Mouse (Mus musculus): Measurements from ENCODE around the gene Thtpa. TPM values are rescaled to one million over a fixed set of nuclear protein-coding genes. Genes with fewer than 3 reads are reported as not detected.

Thtpa gene
- polyA plus RNA-seq, 1 experiment from 2014 or later = 22.8 TPM

- DNase-seq (ENCODE audit: low spot score) = no peak
- Histone ChIP-seq H3K4me3 (no peak overlapping the region), H3K27ac (replicated peaks) (peak overlapping the region; percentile 16; the same call in 1 of the 2 replicates), H3K36me3 (replicated peaks) (peaks cover 44% of the 10 kb centered on the region), H3K9me3 (no peaks in the 10 kb centered on the region), H3K27me3 (replicated peaks; ENCODE audit: low read depth, poor library complexity, severe bottlenecking) (0 out of 2 replicates have a peak, but pooled peaks cover 5% of the 10 kb centered on the region), H3K4me1 (peaks cover 41% of the 10 kb centered on the region)
- 67% methylated on average over 10 of the region's 10 CpGs for WGBS
Observed at GRCm38 (mm10) chr14:55097646-55098045, 3.1 kb downstream of the Thtpa start.

GRCm38 (mm10) chr14:55098067-55098466 is 3.5 kb downstream of the Thtpa start:
- DNase-seq (ENCODE audit: low spot score) = peak; percentile 55
- Histone ChIP-seq H3K4me3 (no peak overlapping the region), H3K27ac (replicated peaks) (no peak overlapping the region), H3K9me3 (no peaks in the 10 kb centered on the region), H3K27me3 (replicated peaks; ENCODE audit: low read depth, poor library complexity, severe bottlenecking) (0 out of 2 replicates have a peak, but pooled peaks cover 5% of the 10 kb centered on the region), H3K4me1 (peaks cover 41% of the 10 kb centered on the region), H3K36me3 (replicated peaks) (peaks cover 44% of the 10 kb centered on the region)
- WGBS = 65% methylated on average over 4 of the region's 4 CpGs

DNA sequence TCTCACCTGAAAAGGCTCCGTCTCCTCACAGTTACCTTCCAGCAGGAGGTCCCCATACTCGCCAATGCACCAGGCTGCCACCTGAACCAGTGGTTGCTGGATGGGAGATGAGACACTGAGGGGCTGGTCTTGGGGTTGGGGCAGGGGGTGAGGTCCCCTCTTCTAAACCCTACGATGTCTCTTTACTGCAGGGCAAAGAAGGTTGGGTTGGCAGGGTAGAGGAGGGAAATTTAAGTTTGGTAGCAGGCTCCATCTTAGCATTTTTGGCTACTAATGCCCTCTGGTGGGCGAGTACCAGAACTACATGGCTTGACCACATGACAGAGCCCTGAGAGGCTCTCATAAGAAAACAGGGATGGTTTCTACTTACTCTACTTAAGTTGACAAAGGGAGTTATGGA is 7.0 kb downstream of the Thtpa start:
- Histone ChIP-seq H3K9me3 (no peaks in the 10 kb centered on the region), H3K4me3 (no peak overlapping the region), H3K4me1 (peaks cover 35% of the 10 kb centered on the region), H3K36me3 (replicated peaks) (peaks cover 49% of the 10 kb centered on the region), H3K27me3 (replicated peaks; ENCODE audit: low read depth, poor library complexity, severe bottlenecking) (no peaks in the 10 kb centered on the region; the same call in 1 of the 2 replicates), H3K27ac (replicated peaks) (no peak overlapping the region)
- WGBS = 53% methylated on average over 4 of the region's 4 CpGs
- peak; percentile 60 for DNase-seq (ENCODE audit: low spot score)

GRCm38 (mm10) chr14:55102253-55102785 is 7.7 kb downstream of the Thtpa start:
- Histone ChIP-seq H3K4me3 (no peak overlapping the region), H3K9me3 (no peaks in the 10 kb centered on the region), H3K27ac (replicated peaks) (0 out of 2 replicates have a peak overlapping the region, but pooled peaks have one; percentile 14), H3K4me1 (peaks cover 34% of the 10 kb centered on the region), H3K36me3 (replicated peaks) (peaks cover 42% of the 10 kb centered on the region), H3K27me3 (replicated peaks; ENCODE audit: low read depth, poor library complexity, severe bottlenecking) (peaks cover 3% of the 10 kb centered on the region; the same call in 1 of the 2 replicates)
- WGBS = 81% methylated on average over 15 of the region's 15 CpGs
- DNase-seq (ENCODE audit: low spot score) = no peak

DNA sequence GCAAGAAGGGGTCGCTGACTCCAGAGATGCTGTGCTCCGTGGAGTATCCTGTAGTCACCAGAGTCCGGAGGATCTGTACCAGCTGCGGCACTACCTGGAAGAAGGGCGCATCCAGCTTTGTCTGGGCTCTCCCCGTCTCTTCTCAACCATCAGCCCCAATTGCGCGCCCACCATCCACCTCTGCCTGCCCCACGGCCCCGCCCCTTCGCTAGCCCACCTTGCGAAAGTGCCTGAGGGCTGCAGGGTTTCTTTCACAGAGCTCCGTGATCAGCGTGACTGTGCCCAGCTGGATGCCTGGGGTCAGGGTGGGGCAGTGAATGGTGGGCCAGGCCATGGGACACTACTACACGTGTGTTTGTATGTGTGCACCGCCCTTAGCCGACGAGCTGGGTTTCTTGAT is 9.8 kb downstream of the Thtpa start:
- no peak overlapping the region for H3K4me3 ChIP-seq
- peaks cover 24% of the 10 kb centered on the region for H3K27me3 ChIP-seq (replicated peaks; ENCODE audit: low read depth, poor library complexity, severe bottlenecking)
- H3K36me3 ChIP-seq (replicated peaks) = peaks cover 24% of the 10 kb centered on the region
- H3K9me3 ChIP-seq = no peaks in the 10 kb centered on the region
- 86% methylated on average over 18 of the region's 18 CpGs for WGBS
- peaks cover 48% of the 10 kb centered on the region for H3K4me1 ChIP-seq
- no peak for DNase-seq (ENCODE audit: low spot score)
- no peak overlapping the region for H3K27ac ChIP-seq (replicated peaks)

DNA sequence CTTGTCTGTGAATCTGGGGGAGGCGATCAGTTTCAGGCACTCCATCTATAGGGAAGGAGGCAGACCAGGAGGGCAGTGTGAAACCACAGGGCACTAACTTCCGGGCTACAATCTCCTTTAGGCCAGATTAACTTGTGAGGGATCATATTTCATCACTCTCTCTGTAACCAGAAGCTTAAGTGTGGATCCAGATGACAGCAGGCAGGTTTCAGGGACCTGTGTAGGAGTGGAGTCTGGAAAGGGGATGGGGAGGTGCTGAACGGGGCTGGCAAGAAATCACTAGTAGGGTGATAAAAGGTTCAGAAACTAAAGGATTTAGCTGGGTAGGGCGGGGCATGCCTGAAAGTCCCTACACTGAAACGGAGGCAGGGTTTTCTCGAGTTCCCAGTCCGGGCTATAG is 10.8 kb downstream of the Thtpa start:
- peak overlapping the region; percentile 85 for H3K27ac ChIP-seq (replicated peaks)
- H3K4me3 ChIP-seq = peak overlapping the region; percentile 65
- no peaks in the 10 kb centered on the region for H3K9me3 ChIP-seq
- H3K4me1 ChIP-seq = peaks cover 57% of the 10 kb centered on the region
- H3K36me3 ChIP-seq (replicated peaks) = peaks cover 19% of the 10 kb centered on the region
- WGBS = 5% methylated on average over 7 of the region's 7 CpGs
- no peak for DNase-seq (ENCODE audit: low spot score)
- H3K27me3 ChIP-seq (replicated peaks; ENCODE audit: low read depth, poor library complexity, severe bottlenecking) = peaks cover 34% of the 10 kb centered on the region

DNA sequence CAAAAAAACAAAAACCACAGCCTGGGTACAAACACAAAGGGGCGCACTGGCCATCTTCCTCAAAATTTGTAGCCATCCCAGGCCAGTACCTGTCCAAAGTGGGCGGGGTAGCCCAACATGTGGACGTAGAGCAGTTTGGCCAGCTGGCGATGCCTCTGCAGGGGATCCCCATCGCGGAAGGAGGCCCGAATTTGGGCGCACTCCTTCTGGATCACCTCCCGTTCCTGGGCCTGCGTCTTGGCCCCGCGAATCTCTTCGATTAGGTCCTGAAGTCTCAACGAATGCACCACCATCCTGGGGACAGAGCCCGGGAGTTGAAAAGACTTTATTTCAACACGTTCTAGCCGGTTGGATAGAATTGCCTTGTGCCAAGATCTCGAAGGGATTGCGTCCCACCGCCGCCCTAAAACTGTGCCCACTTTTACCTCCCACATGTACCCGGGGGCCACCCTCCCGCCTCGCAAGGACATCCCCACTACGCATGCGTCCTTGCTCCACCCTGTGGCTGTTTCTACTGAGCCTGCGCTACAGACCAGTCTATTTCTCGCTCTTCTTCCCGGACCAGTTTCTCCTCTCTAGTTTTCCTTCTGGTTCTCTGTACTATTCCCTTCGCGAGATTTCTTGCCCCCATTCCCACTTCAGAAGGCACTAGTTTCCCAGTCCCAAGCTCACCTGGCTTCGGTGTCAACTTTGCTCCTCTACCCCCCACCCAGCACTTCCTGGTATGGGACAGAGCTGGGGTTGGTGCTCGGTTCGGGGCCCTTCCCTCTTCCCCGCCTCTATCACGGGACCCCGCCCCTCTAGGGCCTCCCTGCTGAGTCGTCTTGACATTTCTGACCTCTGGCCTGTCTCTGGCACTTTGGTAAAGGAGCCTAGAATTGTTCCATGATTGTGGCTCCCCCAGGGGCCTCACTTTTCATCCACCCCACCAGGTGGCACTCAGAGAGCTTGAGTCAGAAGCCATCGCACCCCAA is 11.5 kb downstream of the Thtpa start, which contains the start of gene Ap1g2:
Gene Ap1g2, minus strand, starts transcription at position 758 of the 974 bp plus-strand sequence.
- under 1% methylated on average over 39 of the region's 39 CpGs for WGBS
- DNase-seq (ENCODE audit: low spot score) = peak; percentile 82
- peaks cover 41% of the 10 kb centered on the region for H3K27me3 ChIP-seq (replicated peaks; ENCODE audit: low read depth, poor library complexity, severe bottlenecking)
- H3K27ac ChIP-seq (replicated peaks) = peak within 1 kb of the TSS; percentile 85
- no peaks in the 10 kb centered on the region for H3K9me3 ChIP-seq
- peaks cover 12% of the 10 kb centered on the region for H3K36me3 ChIP-seq (replicated peaks)
- H3K4me3 ChIP-seq = peak within 1 kb of the TSS; percentile 65
- peaks cover 57% of the 10 kb centered on the region for H3K4me1 ChIP-seq

GRCm38 (mm10) chr14:55106990-55107389 is 12.4 kb downstream of the Thtpa start:
- H3K36me3 ChIP-seq (replicated peaks) = peaks cover 10% of the 10 kb centered on the region; the same call in 1 of the 2 replicates
- H3K9me3 ChIP-seq = no peaks in the 10 kb centered on the region
- 63% methylated on average over 8 of the region's 8 CpGs for WGBS
- peak overlapping the region; percentile 65; the same call in 1 of the 2 replicates for H3K4me3 ChIP-seq
- DNase-seq (ENCODE audit: low spot score) = no peak
- no peak overlapping the region for H3K27ac ChIP-seq (replicated peaks)
- peaks cover 50% of the 10 kb centered on the region for H3K27me3 ChIP-seq (replicated peaks; ENCODE audit: low read depth, poor library complexity, severe bottlenecking)
- peaks cover 57% of the 10 kb centered on the region for H3K4me1 ChIP-seq

DNA sequence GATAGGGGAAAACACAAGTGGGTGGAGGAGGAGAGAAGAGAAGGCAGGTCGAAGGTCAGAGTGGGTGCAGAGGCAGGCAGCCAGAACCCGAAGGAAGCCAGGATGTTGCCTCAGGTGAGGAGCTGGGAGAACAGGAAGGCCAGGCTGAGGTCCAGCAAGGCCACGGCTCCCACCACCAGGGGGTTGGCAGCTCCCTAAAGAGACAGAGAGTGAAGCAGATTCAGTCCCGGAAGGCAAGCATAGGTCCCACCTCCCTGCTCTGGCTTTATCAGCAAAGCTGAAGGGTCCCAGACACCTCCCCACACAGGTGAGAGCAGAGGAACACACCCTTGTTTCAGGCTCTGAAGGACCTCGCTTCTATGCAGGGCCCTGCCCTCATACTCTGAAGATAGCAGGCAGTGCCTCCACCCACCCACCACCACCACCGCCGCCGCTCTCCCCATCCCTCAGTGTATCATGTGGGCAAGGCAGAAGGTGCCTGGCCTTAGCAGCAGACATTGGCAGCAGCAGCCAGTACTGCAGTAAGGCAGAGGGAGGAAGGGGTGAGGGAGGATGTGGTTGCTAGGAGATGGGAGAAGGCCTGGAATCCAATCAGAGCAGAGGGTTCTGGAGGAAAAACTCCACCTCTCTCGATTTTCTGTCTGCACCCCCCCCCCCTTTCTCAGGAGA is 13.8 kb downstream of the Thtpa start:
- no peak overlapping the region for H3K27ac ChIP-seq (replicated peaks)
- no peak for DNase-seq (ENCODE audit: low spot score)
- no peaks in the 10 kb centered on the region for H3K9me3 ChIP-seq
- H3K4me3 ChIP-seq = no peak overlapping the region
- 0 out of 2 replicates have a peak, but pooled peaks cover 2% of the 10 kb centered on the region for H3K36me3 ChIP-seq (replicated peaks)
- H3K4me1 ChIP-seq = peaks cover 55% of the 10 kb centered on the region
- peaks cover 63% of the 10 kb centered on the region for H3K27me3 ChIP-seq (replicated peaks; ENCODE audit: low read depth, poor library complexity, severe bottlenecking)
- WGBS = 36% methylated on average over 9 of the region's 9 CpGs

DNA sequence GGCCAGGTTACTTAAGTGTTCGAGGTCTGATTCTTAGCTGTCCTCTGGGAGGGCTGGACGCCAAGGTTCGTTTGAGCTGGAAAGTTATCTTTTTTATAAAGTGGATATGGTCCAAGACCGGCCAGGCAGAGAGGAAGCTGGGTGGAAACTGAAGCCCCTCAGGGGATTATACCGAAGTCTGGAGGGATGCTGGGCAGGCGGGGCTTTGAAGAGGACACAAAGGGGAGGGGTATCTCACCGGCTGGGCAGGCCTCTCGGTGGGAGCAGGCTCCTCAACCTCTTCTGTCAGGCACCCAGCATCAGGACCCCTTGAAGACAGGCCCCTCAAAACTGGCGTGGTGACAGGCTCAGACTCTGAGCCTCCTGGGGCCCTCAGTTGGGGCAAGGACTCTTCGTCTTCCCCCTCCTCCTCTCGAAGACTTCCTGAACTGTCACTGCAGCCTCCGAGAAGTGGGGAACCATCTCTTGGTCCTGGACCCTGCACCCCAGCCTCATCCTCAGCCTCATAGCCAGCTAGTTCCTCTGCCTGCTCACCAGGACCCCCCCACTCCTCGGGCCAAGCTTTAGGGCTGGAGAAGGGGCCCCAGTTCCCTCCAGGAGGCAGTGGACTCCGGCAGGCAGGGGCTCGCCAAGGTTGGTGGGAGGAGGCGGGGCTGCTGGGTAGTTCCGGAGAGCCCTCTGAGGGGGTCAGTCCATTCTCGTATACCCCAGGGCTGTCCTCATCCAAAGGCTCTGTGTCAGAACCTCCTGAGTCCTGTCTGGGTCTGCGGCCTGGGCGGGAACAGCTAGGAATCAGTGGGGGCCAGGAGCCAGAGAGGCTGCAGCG is 14.7 kb downstream of the Thtpa start:
- WGBS = 9% methylated on average over 21 of the region's 21 CpGs
- Histone ChIP-seq H3K36me3 (replicated peaks) (no peaks in the 10 kb centered on the region), H3K27me3 (replicated peaks; ENCODE audit: low read depth, poor library complexity, severe bottlenecking) (peaks cover 73% of the 10 kb centered on the region), H3K27ac (replicated peaks) (peak overlapping the region; percentile 44; the same call in 1 of the 2 replicates), H3K9me3 (no peaks in the 10 kb centered on the region), H3K4me1 (peaks cover 63% of the 10 kb centered on the region), H3K4me3 (peak overlapping the region; percentile 45)
- DNase-seq (ENCODE audit: low spot score) = no peak

DNA sequence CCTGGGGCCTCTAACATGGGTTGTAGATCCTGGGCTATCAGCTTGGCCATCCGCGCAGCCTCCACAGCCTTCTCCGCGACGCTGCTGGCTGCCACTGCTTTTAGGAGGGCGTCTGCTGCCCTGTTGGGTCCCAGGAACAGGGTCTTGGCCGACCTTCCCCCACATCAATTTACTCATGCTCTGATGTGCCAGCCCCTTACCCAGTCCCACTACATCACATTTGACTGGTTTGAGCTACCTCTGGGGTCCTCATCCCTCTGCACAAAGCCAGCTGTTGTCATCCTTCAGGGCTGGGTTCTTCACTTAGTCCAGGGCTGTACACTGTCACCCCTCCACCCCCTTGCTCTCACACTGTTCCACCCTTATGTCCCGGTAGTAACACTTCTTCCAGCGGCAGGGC is 15.5 kb downstream of the Thtpa start:
- peaks cover 81% of the 10 kb centered on the region for H3K27me3 ChIP-seq (replicated peaks; ENCODE audit: low read depth, poor library complexity, severe bottlenecking)
- no peaks in the 10 kb centered on the region for H3K36me3 ChIP-seq (replicated peaks)
- no peak overlapping the region for H3K27ac ChIP-seq (replicated peaks)
- WGBS = 38% methylated on average over 9 of the region's 9 CpGs
- H3K4me3 ChIP-seq = 0 out of 2 replicates have a peak overlapping the region, but pooled peaks have one; percentile 45
- DNase-seq (ENCODE audit: low spot score) = no peak
- peaks cover 63% of the 10 kb centered on the region for H3K4me1 ChIP-seq
- H3K9me3 ChIP-seq = no peaks in the 10 kb centered on the region
